Mouse (Mus musculus) skeletal muscle tissue, postnatal 0 days (tissue): ENCODE results near the gene Tmem89. TPM values are rescaled to one million over a fixed set of nuclear protein-coding genes. Genes with fewer than 3 reads are reported as not detected.

Experiments
- polyA plus RNA-seq: library from polyadenylated mRNA; unstranded; fragments of >200 nt; fragmentation: Nextera tagmentation; extraction: Ambion mirVana; gene quantifications from 2 replicates; pipeline ENCODE4 v1.2.1, GENCODE M21; 2015

The Tmem89 gene
- polyA plus RNA-seq, result not detected in 2 replicates

GRCm38 (mm10) chr9:108914491-108914890 lies at the start of gene Tmem89:
Gene Tmem89, plus strand, starts transcription at chr9:108914619.

DNA sequence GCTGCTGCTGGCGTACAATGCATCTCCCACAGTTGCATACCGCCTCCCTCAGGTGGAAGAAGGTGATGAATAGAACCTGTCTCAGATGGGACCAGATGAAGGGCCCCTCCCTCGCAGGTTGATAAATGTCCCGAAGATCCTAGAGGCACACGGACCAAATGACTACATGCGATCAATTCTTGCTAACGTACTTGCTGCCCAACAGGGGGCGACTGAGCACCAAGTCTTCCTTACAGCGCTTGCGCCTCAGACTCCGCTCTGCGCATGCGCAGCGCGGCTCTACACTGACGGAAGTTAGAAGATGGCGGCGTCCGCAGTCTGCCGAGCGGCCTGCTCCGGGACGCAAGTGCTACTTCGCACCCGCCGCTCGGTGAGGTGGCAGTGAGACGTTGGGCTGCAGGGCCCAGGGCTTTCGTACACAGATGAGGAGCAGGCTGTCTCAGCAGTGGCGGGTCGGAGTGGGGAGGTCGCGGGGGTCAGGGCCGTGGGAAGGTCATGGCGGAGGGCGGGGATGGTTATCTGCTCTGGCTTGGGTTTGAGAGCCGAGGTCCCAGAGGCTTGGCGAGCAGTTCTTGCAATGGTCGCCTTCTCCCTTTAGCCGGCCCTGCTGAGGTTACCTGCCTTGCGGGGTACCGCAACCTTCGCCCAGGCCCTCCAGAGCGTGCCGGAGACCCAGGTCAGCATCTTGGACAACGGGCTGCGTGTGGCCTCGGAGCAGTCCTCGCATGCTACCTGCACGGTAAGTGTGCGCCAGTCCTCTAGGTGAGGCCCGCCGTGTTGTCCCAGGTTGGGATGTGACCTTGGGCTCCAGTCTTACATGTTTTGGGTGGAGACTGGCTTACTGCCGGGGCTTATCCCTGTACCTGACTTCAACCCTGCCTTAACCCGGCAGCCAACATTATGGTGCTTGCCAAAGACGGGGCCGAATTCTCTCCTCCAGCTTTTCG lies 22.3 kb downstream of the Tmem89 start, which contains the start of gene Uqcrc1:
Gene Uqcrc1, plus strand, starts transcription at position 216 of the 947 bp plus-strand sequence.

GRCm38 (mm10) chr9:108953081-108953636 lies 38.7 kb downstream of the Tmem89 start, which contains the start of gene Col7a1:
Gene Col7a1, plus strand, starts transcription at chr9:108953586.

Other genes starting within 250 kb of the Tmem89 start
- 36.5 and 42.6 TPM in 2 replicates for gene Prkar2a, start 225.3 kb upstream of the Tmem89 start, polyA plus RNA-seq
- 21.7 and 26.9 TPM in 2 replicates for gene Ip6k2, start 130.8 kb upstream of the Tmem89 start, polyA plus RNA-seq
- 6.4 and 6.5 TPM in 2 replicates for gene Nckipsd, start 106.3 kb upstream of the Tmem89 start, polyA plus RNA-seq
- 0.06 TPM in 2 replicates for gene Celsr3, start 88.3 kb upstream of the Tmem89 start, polyA plus RNA-seq
- gene Slc26a6, start 61.3 kb upstream of the Tmem89 start, polyA plus RNA-seq, result 5.1 and 5.2 TPM in 2 replicates
- 871 and 963 TPM in 2 replicates for gene Uqcrc1, start 22.0 kb downstream of the Tmem89 start, polyA plus RNA-seq
- 3.6 and 4.5 TPM in 2 replicates for gene Col7a1, start 39.0 kb downstream of the Tmem89 start, polyA plus RNA-seq
- 0.13 TPM in 1 of 2 replicates, not detected in the other for gene Ucn2, start 71.4 kb downstream of the Tmem89 start, polyA plus RNA-seq
- gene Pfkfb4, start 77.2 kb downstream of the Tmem89 start, polyA plus RNA-seq, result 7.3 and 8.6 TPM in 2 replicates
- 47.1 and 63.1 TPM in 2 replicates for gene Shisa5, start 123.9 kb downstream of the Tmem89 start, polyA plus RNA-seq
- gene Trex1, start 145.1 kb downstream of the Tmem89 start, polyA plus RNA-seq, result 14.9 and 15.0 TPM in 2 replicates
- 11.8 and 12.3 TPM in 2 replicates for gene Atrip, start 159.5 kb downstream of the Tmem89 start, polyA plus RNA-seq
- 11.0 and 11.6 TPM in 2 replicates for gene Ccdc51, start 167.9 kb downstream of the Tmem89 start, polyA plus RNA-seq
- gene Tma7, start 168.0 kb downstream of the Tmem89 start, polyA plus RNA-seq, result 322 and 363 TPM in 2 replicates
- 0.74 and 0.87 TPM in 2 replicates for gene Plxnb1, start 180.8 kb downstream of the Tmem89 start, polyA plus RNA-seq
- gene Fbxw21, start 247.4 kb downstream of the Tmem89 start, polyA plus RNA-seq, result not detected in 2 replicates